Mouse (Mus musculus): ENCODE measurements around the gene Lamtor2.
"Not testable (repeated sequence)": the region's sequence is repeated elsewhere in the genome, so short reads cannot be mapped to it uniquely, and the experiment has no call there.

The Lamtor2 gene

GRCm38 (mm10) chr3:88552676-88553524 is at the start of gene Lamtor2:
Lamtor2 (minus strand) TSS chr3:88553074.
- DNase-seq, result peak; percentile 98

GRCm38 (mm10) chr3:88602466-88602865 is 49.6 kb upstream of the Lamtor2 start:
- no peak for DNase-seq

- DNase-seq, result not testable (repeated sequence)
These were observed 43.7 kb upstream of the Lamtor2 start for GRCm38 (mm10) chr3:88596547-88596946.

GRCm38 (mm10) chr3:88593893-88594580 is 41.2 kb upstream of the Lamtor2 start:
- peak; percentile 35 for DNase-seq

GRCm38 (mm10) chr3:88592942-88593576 is 40.2 kb upstream of the Lamtor2 start:
- peak; percentile 21 for DNase-seq

- peak; percentile 65 for DNase-seq
These were observed 39.3 kb upstream of the Lamtor2 start for GRCm38 (mm10) chr3:88591950-88592731.

GRCm38 (mm10) chr3:88591044-88591443 is 38.2 kb upstream of the Lamtor2 start:
- DNase-seq, result no peak

- no peak for DNase-seq
These were observed 37.4 kb upstream of the Lamtor2 start for GRCm38 (mm10) chr3:88590246-88590645.

GRCm38 (mm10) chr3:88586640-88587039 is 33.8 kb upstream of the Lamtor2 start:
- DNase-seq, result no peak

- DNase-seq, result no peak
These were observed 32.9 kb upstream of the Lamtor2 start for GRCm38 (mm10) chr3:88585769-88586168.

- peak; percentile 80 for DNase-seq
These were observed 26.7 kb upstream of the Lamtor2 start for GRCm38 (mm10) chr3:88579454-88580117.

- DNase-seq, result no peak
These were observed 25.9 kb upstream of the Lamtor2 start for GRCm38 (mm10) chr3:88578498-88579424.

GRCm38 (mm10) chr3:88577846-88578245 is 25.0 kb upstream of the Lamtor2 start:
- not testable (repeated sequence) for DNase-seq

GRCm38 (mm10) chr3:88575540-88575939 is 22.7 kb upstream of the Lamtor2 start, which contains the start of gene Ssr2:
Ssr2 (plus strand) TSS chr3:88575876.
- no peak for DNase-seq

GRCm38 (mm10) chr3:88573810-88574209 is 20.9 kb upstream of the Lamtor2 start:
- DNase-seq, result no peak

GRCm38 (mm10) chr3:88572835-88573234 is 20.0 kb upstream of the Lamtor2 start:
- DNase-seq, result no peak

GRCm38 (mm10) chr3:88571856-88572255 is 19.0 kb upstream of the Lamtor2 start:
- no peak for DNase-seq

- DNase-seq, result no peak
These were observed 17.5 kb upstream of the Lamtor2 start for GRCm38 (mm10) chr3:88570341-88570740.

GRCm38 (mm10) chr3:88569694-88570093 is 16.8 kb upstream of the Lamtor2 start:
- no peak for DNase-seq

GRCm38 (mm10) chr3:88569093-88569492 is 16.2 kb upstream of the Lamtor2 start:
- DNase-seq, result no peak

GRCm38 (mm10) chr3:88568615-88569014 is 15.7 kb upstream of the Lamtor2 start:
- no peak for DNase-seq

Data from kidney, adult 18-20 months (tissue).